Mouse (Mus musculus): Measurements from ENCODE around the gene Aldoc.

- no peak for TF ChIP-seq CTCF (IDR thresholded peaks at IDR 0.05; ENCODE audit: control insufficient read depth, insufficient read depth, insufficient read length)
- TF ChIP-seq MAX (IDR thresholded peaks at IDR 0.05) = no peak
- TF ChIP-seq MYOD1 (IDR thresholded peaks at IDR 0.05; ENCODE audit: control insufficient read depth, insufficient read length, low read depth) = no peak
- TF ChIP-seq MYOG (IDR thresholded peaks at IDR 0.05; ENCODE audit: control insufficient read depth, extremely low read depth, insufficient read length) = no peak
Measured at GRCm38 (mm10) chr11:78310861-78311511, 11.8 kb upstream of the Aldoc start.
